Mouse (Mus musculus) activated CD4-positive, CD25-positive, alpha-beta regulatory T cell, adult 9 weeks (primary cell): ENCODE measurements around the gene Pfkp. TPM values are rescaled to one million over a fixed set of nuclear protein-coding genes. Genes with fewer than 3 reads are reported as not detected.

Source experiments
- polyA plus RNA-seq: library from polyadenylated mRNA; unstranded; fragments of 100-300 nt; shearing (Covaris generic); gene quantifications from one replicate; pipeline ENCODE4 v1.2.1, GENCODE M21; 2017

The Pfkp gene
- polyA plus RNA-seq = 250 TPM

DNA sequence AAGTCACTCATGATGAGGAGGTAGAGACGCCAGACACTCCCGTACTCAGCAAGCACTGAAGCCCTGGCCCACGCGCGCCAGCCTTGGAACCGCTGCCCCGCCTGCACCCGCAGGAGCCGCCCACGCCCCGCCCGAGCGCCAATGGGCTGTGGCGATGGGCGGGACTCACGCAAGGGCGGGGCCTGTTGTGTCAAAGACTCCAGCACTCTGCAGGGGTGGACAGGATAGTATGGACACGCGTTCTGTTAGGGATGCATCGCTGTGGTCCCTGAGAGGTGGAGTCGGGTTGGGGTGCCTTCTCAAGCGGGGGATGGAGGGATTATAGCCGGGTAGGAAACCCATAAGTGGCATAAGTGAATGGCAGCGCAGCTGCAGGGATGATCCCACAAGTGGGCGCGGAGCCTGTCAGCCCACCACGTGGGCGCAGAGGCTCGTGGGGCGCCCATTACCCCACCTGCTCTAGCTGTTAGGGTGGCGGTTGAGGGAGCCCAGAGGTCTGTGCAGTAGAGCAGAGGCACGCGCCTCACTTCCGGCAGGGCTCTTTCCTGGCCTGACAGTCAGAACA is at the start of gene Pfkp:
TSS of gene Pfkp (minus strand) at position 109 of the 565 bp plus-strand sequence.

Other genes with a start within 250 kb of the Pfkp start
- gene Pitrm1, start 100.6 kb downstream of the Pfkp start, polyA plus RNA-seq = 55.6 TPM